Mouse (Mus musculus) kidney, embryonic 16.5 days (tissue): ENCODE data around the gene Iqsec1. TPM values are rescaled to one million over a fixed set of nuclear protein-coding genes. Genes with fewer than 3 reads are reported as not detected.

ENCODE experiments used
- ATAC-seq: fragments of 200-750 bp; cut with Nextera tagmentation; 2 replicates; pipeline ENCODE4 v1.8.0; 2017; ENCODE audit warnings: moderate TSS enrichment; ENCODE audit not compliant: low FRiP score, low TSS enrichment
- H3K27ac ChIP-seq: fragments of 300-500 bp; sonication (generic); 2 replicates; pipeline ENCODE4 v1.5.1; 2014; ENCODE audit warnings: low read length
- H3K27me3 ChIP-seq: fragments of 300-500 bp; sonication (generic); 2 replicates; pipeline ENCODE4 v1.6.1; 2014; ENCODE audit warnings: low read length, control low read depth, mixed read lengths; ENCODE audit not compliant: insufficient read depth
- H3K36me3 ChIP-seq: fragments of 300-500 bp; sonication (generic); 2 replicates; pipeline ENCODE4 v1.6.1; 2014; ENCODE audit warnings: low read length, control low read depth, mixed read lengths; ENCODE audit not compliant: insufficient read depth
- H3K4me1 ChIP-seq: fragments of 300-500 bp; sonication (generic); 2 replicates; pipeline ENCODE4 v1.6.1; 2014; ENCODE audit warnings: low read length, control low read depth, mixed read lengths; ENCODE audit not compliant: insufficient read depth
- H3K4me2 ChIP-seq: fragments of 300-500 bp; sonication (generic); replicated peaks from 2 replicates; pipeline ENCODE4 v1.6.1; 2014; ENCODE audit warnings: low read depth, low read length
- H3K4me3 ChIP-seq: fragments of 300-500 bp; sonication (generic); 2 replicates; pipeline ENCODE4 v1.5.1; 2014; ENCODE audit warnings: mild to moderate bottlenecking, low read length
- H3K9ac ChIP-seq: fragments of 300-500 bp; sonication (generic); replicated peaks from 2 replicates; pipeline ENCODE4 v1.6.1; 2014; ENCODE audit warnings: low read length
- H3K9me3 ChIP-seq: fragments of 300-500 bp; sonication (generic); 2 replicates; pipeline ENCODE4 v1.6.1; 2016; ENCODE audit warnings: low read length, control low read depth
- WGBS: fragments of 180-500 bp; shearing (Covaris S2); extraction: QIAGEN DNeasy Blood & Tissue Kit; methylation state at CpG from one replicate; pipeline ENCODE4 v1.1.7; 2014; 5-methylcytosine and 5-hydroxymethylcytosine counted together
- polyA plus RNA-seq: library from polyadenylated mRNA; unstranded; fragments of >200 nt; fragmentation: Nextera tagmentation; extraction: Ambion mirVana; gene quantifications from 2 replicates; pipeline ENCODE4 v1.2.1, GENCODE M21; 2015

Iqsec1 gene
- polyA plus RNA-seq, 1 experiment from 2014 or later, result 10.5 TPM

- Histone ChIP-seq H3K36me3 (no peaks in the 10 kb centered on the region), H3K9ac (no peak overlapping the region), H3K27ac (no peak overlapping the region), H3K4me1 (peaks cover 46% of the 10 kb centered on the region), H3K9me3 (no peaks in the 10 kb centered on the region), H3K4me3 (no peak overlapping the region), H3K4me2 (no peak overlapping the region), H3K27me3 (no peaks in the 10 kb centered on the region)
- no peak for ATAC-seq
- 84% methylated on average over 3 of the region's 3 CpGs for WGBS
Measured at GRCm38 (mm10) chr6:90705738-90706137, 282.7 kb downstream of the Iqsec1 start.

GRCm38 (mm10) chr6:90704705-90705344 is 283.7 kb downstream of the Iqsec1 start:
- 59% methylated on average over 2 of the region's 2 CpGs for WGBS
- no peaks in the 10 kb centered on the region for H3K9me3 ChIP-seq
- no peak overlapping the region for H3K4me2 ChIP-seq
- peaks cover 48% of the 10 kb centered on the region for H3K4me1 ChIP-seq
- no peak overlapping the region for H3K4me3 ChIP-seq
- H3K27ac ChIP-seq, result no peak overlapping the region
- no peak overlapping the region for H3K9ac ChIP-seq
- no peak for ATAC-seq
- no peaks in the 10 kb centered on the region for H3K27me3 ChIP-seq
- no peaks in the 10 kb centered on the region for H3K36me3 ChIP-seq

GRCm38 (mm10) chr6:90703782-90704181 is 284.7 kb downstream of the Iqsec1 start:
- Histone ChIP-seq H3K4me2 (no peak overlapping the region), H3K36me3 (no peaks in the 10 kb centered on the region), H3K9me3 (no peaks in the 10 kb centered on the region), H3K9ac (no peak overlapping the region), H3K27ac (peak overlapping the region; percentile 77), H3K4me1 (peaks cover 50% of the 10 kb centered on the region), H3K27me3 (no peaks in the 10 kb centered on the region), H3K4me3 (no peak overlapping the region)
- peak; percentile 33; the same call in 1 of the 2 replicates for ATAC-seq
- 59% methylated on average over 2 of the region's 2 CpGs for WGBS

- Histone ChIP-seq H3K4me1 (peaks cover 46% of the 10 kb centered on the region), H3K9me3 (no peaks in the 10 kb centered on the region)
- WGBS, result 36% methylated on average over 4 of the region's 4 CpGs
Measured at GRCm38 (mm10) chr6:90702837-90703735, 285.4 kb downstream of the Iqsec1 start.

GRCm38 (mm10) chr6:90702197-90702596 is 286.3 kb downstream of the Iqsec1 start:
- Histone ChIP-seq H3K4me3 (no peak overlapping the region), H3K27me3 (no peaks in the 10 kb centered on the region), H3K36me3 (no peaks in the 10 kb centered on the region), H3K9me3 (no peaks in the 10 kb centered on the region), H3K27ac (no peak overlapping the region), H3K4me1 (peaks cover 41% of the 10 kb centered on the region), H3K4me2 (no peak overlapping the region), H3K9ac (no peak overlapping the region)
- no peak for ATAC-seq

More at GRCm38 (mm10) chr6:90702837-90703735, 285.4 kb downstream of the Iqsec1 start:
- Histone ChIP-seq H3K27me3 (no peaks in the 10 kb centered on the region), H3K4me2 (no peak overlapping the region), H3K36me3 (no peaks in the 10 kb centered on the region), H3K27ac (peak overlapping the region; percentile 77), H3K4me3 (no peak overlapping the region), H3K9ac (0 out of 2 replicates have a peak overlapping the region, but pooled peaks have one; percentile 20)
- no peak for ATAC-seq

GRCm38 (mm10) chr6:90701391-90701790 is 287.1 kb downstream of the Iqsec1 start:
- no peaks in the 10 kb centered on the region for H3K27me3 ChIP-seq
- no peak overlapping the region for H3K27ac ChIP-seq
- 78% methylated on average over 2 of the region's 2 CpGs for WGBS
- no peak for ATAC-seq
- no peak overlapping the region for H3K4me2 ChIP-seq
- no peak overlapping the region for H3K9ac ChIP-seq
- H3K4me1 ChIP-seq, result peaks cover 37% of the 10 kb centered on the region
- H3K36me3 ChIP-seq, result no peaks in the 10 kb centered on the region
- no peaks in the 10 kb centered on the region for H3K9me3 ChIP-seq
- no peak overlapping the region for H3K4me3 ChIP-seq

GRCm38 (mm10) chr6:90700737-90701136 is 287.7 kb downstream of the Iqsec1 start:
- H3K36me3 ChIP-seq, result no peaks in the 10 kb centered on the region
- no peak overlapping the region for H3K9ac ChIP-seq
- no peak overlapping the region for H3K27ac ChIP-seq
- WGBS, result 85% methylated on average over 2 of the region's 2 CpGs
- H3K4me1 ChIP-seq, result peaks cover 35% of the 10 kb centered on the region
- H3K4me2 ChIP-seq, result no peak overlapping the region
- no peak for ATAC-seq
- H3K4me3 ChIP-seq, result no peak overlapping the region
- no peaks in the 10 kb centered on the region for H3K9me3 ChIP-seq
- H3K27me3 ChIP-seq, result no peaks in the 10 kb centered on the region

GRCm38 (mm10) chr6:90700068-90700467 is 288.4 kb downstream of the Iqsec1 start:
- WGBS, result 50% methylated on average over 1 of the region's 1 CpGs
- H3K27me3 ChIP-seq, result no peaks in the 10 kb centered on the region
- H3K27ac ChIP-seq, result no peak overlapping the region
- ATAC-seq, result no peak
- peaks cover 32% of the 10 kb centered on the region for H3K4me1 ChIP-seq
- H3K4me3 ChIP-seq, result no peak overlapping the region
- H3K9me3 ChIP-seq, result no peaks in the 10 kb centered on the region
- H3K4me2 ChIP-seq, result no peak overlapping the region
- no peak overlapping the region for H3K9ac ChIP-seq
- H3K36me3 ChIP-seq, result no peaks in the 10 kb centered on the region

GRCm38 (mm10) chr6:90698843-90699242 is 289.6 kb downstream of the Iqsec1 start:
- Histone ChIP-seq H3K36me3 (peaks cover 8% of the 10 kb centered on the region), H3K9me3 (no peaks in the 10 kb centered on the region), H3K27me3 (no peaks in the 10 kb centered on the region), H3K4me2 (no peak overlapping the region), H3K4me1 (peaks cover 30% of the 10 kb centered on the region), H3K4me3 (no peak overlapping the region), H3K27ac (no peak overlapping the region), H3K9ac (no peak overlapping the region)
- WGBS, result 42% methylated on average over 6 of the region's 6 CpGs
- no peak for ATAC-seq

GRCm38 (mm10) chr6:90695754-90696153 is 292.7 kb downstream of the Iqsec1 start:
- Histone ChIP-seq H3K36me3 (peaks cover 26% of the 10 kb centered on the region), H3K4me3 (no peak overlapping the region), H3K9ac (no peak overlapping the region), H3K27ac (no peak overlapping the region), H3K4me1 (peaks cover 9% of the 10 kb centered on the region), H3K9me3 (no peaks in the 10 kb centered on the region), H3K4me2 (no peak overlapping the region), H3K27me3 (no peaks in the 10 kb centered on the region)
- WGBS, result 63% methylated on average over 1 of the region's 1 CpGs
- no peak for ATAC-seq
